Mouse (Mus musculus): ENCODE measurements at regions not wholly inside any gene's neighbourhood (a gene's known extent, or its start where the extent isn't known, plus 50 kb on each side); places are given as distances from the start of the nearest gene placed in this dataset.

GRCm38 (mm10) chr3:21824101-21824880, 252.2 kb upstream of the Tbl1xr1 start:
- no peak for DNase-seq

- DNase-seq: no peak
Observed at GRCm38 (mm10) chr3:21824913-21825610, 251.4 kb upstream of the Tbl1xr1 start.

GRCm38 (mm10) chr3:21827656-21828055, 248.8 kb upstream of the Tbl1xr1 start:
- DNase-seq: no peak

- no peak for DNase-seq
Observed at GRCm38 (mm10) chr3:21833111-21833510, 243.3 kb upstream of the Tbl1xr1 start.

- no peak for DNase-seq
Observed at GRCm38 (mm10) chr3:21835526-21835925, 240.9 kb upstream of the Tbl1xr1 start.

- no peak for DNase-seq
Observed at GRCm38 (mm10) chr3:21837297-21837946, 239.0 kb upstream of the Tbl1xr1 start.

- DNase-seq: no peak
Observed at GRCm38 (mm10) chr3:21840751-21841488, 235.5 kb upstream of the Tbl1xr1 start.

GRCm38 (mm10) chr3:21841506-21841905, 234.9 kb upstream of the Tbl1xr1 start:
- no peak for DNase-seq

GRCm38 (mm10) chr3:21842545-21843291, 233.7 kb upstream of the Tbl1xr1 start:
- DNase-seq: peak; percentile 31

GRCm38 (mm10) chr3:21843292-21843852, 233.1 kb upstream of the Tbl1xr1 start:
- DNase-seq: no peak

GRCm38 (mm10) chr3:21849831-21850230, 226.6 kb upstream of the Tbl1xr1 start:
- DNase-seq: no peak

GRCm38 (mm10) chr3:21850977-21851376, 225.5 kb upstream of the Tbl1xr1 start:
- no peak for DNase-seq

- no peak for DNase-seq
Observed at GRCm38 (mm10) chr3:21854340-21854739, 222.1 kb upstream of the Tbl1xr1 start.

GRCm38 (mm10) chr3:21859436-21859835, 217.0 kb upstream of the Tbl1xr1 start:
- no peak for DNase-seq

GRCm38 (mm10) chr3:21860915-21861635, 215.4 kb upstream of the Tbl1xr1 start:
- DNase-seq: no peak

- no peak for DNase-seq
Observed at GRCm38 (mm10) chr3:21861636-21861970, 214.8 kb upstream of the Tbl1xr1 start.

GRCm38 (mm10) chr3:21864391-21864790, 212.1 kb upstream of the Tbl1xr1 start:
- DNase-seq: no peak

- DNase-seq: no peak
Observed at GRCm38 (mm10) chr3:21865856-21866255, 210.6 kb upstream of the Tbl1xr1 start.

GRCm38 (mm10) chr3:21878396-21878795, 198.1 kb upstream of the Tbl1xr1 start:
- no peak for DNase-seq

- no peak for DNase-seq
Observed at GRCm38 (mm10) chr3:21884216-21884615, 192.2 kb upstream of the Tbl1xr1 start.

- no peak for DNase-seq
Observed at GRCm38 (mm10) chr3:21888710-21889109, 187.7 kb upstream of the Tbl1xr1 start.
